Mouse (Mus musculus) small intestine, adult 2 months (tissue): Measurements from ENCODE around the gene Ctrb1. TPM values are rescaled to one million over a fixed set of nuclear protein-coding genes. Genes with fewer than 3 reads are reported as not detected.
"Not testable (repeated sequence)": the region's sequence is repeated elsewhere in the genome, so short reads cannot be mapped to it uniquely, and the experiment has no call there.

Source experiments
- H3K27ac ChIP-seq: fragments of 200-500 bp; 2 replicates; pipeline ENCODE4 v1.5.1; 2012; ENCODE audit warnings: low read depth, low read length, control low read depth, inconsistent platforms; ENCODE audit not compliant: insufficient read depth
- H3K27me3 ChIP-seq: fragments of 200-500 bp; 2 replicates; pipeline ENCODE4 v1.6.1; 2012; ENCODE audit warnings: mild to moderate bottlenecking, moderate library complexity, low read length, inconsistent platforms; ENCODE audit not compliant: control insufficient read depth, insufficient read depth
- H3K36me3 ChIP-seq: fragments of 200-500 bp; 2 replicates; pipeline ENCODE4 v1.6.1; 2012; ENCODE audit warnings: mild to moderate bottlenecking, low read length, control low read depth, inconsistent platforms; ENCODE audit not compliant: control insufficient read depth, insufficient read depth
- H3K4me1 ChIP-seq: fragments of 200-500 bp; 2 replicates; pipeline ENCODE4 v1.6.1; 2012; ENCODE audit warnings: low read length, inconsistent platforms, mixed read lengths; ENCODE audit not compliant: control insufficient read depth, insufficient read depth, insufficient read length
- H3K4me3 ChIP-seq: fragments of 200-500 bp; 2 replicates; pipeline ENCODE4 v1.5.1; 2012; ENCODE audit warnings: low read depth, mild to moderate bottlenecking, control low read depth, inconsistent platforms, low read length, moderate library complexity
- CTCF ChIP-seq: fragments of 200-500 bp; IDR thresholded peaks from 2 replicates; pipeline ENCODE4 v1.5.1; 2012; ENCODE audit warnings: low read depth, mild to moderate bottlenecking, control low read depth, inconsistent platforms, low read length, moderate library complexity, mixed read lengths; ENCODE audit not compliant: insufficient replicate concordance, insufficient read length; ENCODE audit errors: extremely low read depth
- POLR2A ChIP-seq: fragments of 200-500 bp; IDR thresholded peaks from 2 replicates; pipeline ENCODE4 v1.6.1; 2012; ENCODE audit warnings: low read depth, mild to moderate bottlenecking, control low read depth, inconsistent platforms, low read length, moderate library complexity
- WGBS: fragments of 180-500 bp; shearing (Covaris S2); methylation state at CpG from one replicate; pipeline ENCODE4 v1.1.7; 2018; 5-methylcytosine and 5-hydroxymethylcytosine counted together
- polyA plus RNA-seq: library from polyadenylated mRNA; depleted of rRNA; stranded (reverse); fragments of >200 nt; gene quantifications from 2 replicates; pipeline ENCODE4 v1.2.3, GENCODE M21; 2012

Ctrb1 gene
- polyA plus RNA-seq, 1 experiment = 138 TPM

DNA sequence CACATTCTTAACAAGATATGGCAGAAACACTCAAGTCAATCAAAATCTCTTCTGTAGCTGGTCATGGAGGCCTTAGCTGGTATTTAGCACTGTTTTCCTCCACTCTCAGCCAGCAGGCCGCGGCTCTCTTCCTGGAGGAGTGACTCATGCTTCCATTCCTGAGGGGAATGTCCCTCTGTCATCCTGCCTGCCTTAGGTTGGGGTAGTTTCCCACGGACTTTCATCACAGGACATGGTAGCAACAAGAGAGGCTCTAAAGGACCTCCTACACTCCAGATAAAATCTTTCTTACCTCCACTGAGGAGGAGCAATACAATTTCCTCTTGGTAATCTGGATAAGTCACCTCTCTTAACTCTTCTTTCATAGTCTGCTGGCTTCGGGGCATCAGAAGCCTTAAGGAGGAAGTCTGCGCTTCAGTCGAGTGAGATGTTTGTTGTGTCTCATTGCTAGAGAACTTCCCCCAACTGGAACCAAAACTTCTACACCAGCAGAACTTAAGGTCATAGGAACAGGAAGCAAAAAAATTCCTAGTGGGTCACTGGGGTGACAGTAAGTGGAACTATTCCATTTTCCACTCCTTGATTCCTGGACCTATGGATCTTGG is 31.9 kb downstream of the Ctrb1 start:
- H3K27me3 ChIP-seq = no peaks in the 10 kb centered on the region
- H3K27ac ChIP-seq = peak overlapping the region; percentile 1; the same call in 1 of the 2 replicates
- H3K36me3 ChIP-seq = no peaks in the 10 kb centered on the region
- H3K4me3 ChIP-seq = no peak overlapping the region
- no peak for TF ChIP-seq CTCF
- no peak for TF ChIP-seq POLR2A
- 28% methylated on average over 6 of the region's 6 CpGs for WGBS
- H3K4me1 ChIP-seq = peaks cover 10% of the 10 kb centered on the region; the same call in 1 of the 2 replicates

DNA sequence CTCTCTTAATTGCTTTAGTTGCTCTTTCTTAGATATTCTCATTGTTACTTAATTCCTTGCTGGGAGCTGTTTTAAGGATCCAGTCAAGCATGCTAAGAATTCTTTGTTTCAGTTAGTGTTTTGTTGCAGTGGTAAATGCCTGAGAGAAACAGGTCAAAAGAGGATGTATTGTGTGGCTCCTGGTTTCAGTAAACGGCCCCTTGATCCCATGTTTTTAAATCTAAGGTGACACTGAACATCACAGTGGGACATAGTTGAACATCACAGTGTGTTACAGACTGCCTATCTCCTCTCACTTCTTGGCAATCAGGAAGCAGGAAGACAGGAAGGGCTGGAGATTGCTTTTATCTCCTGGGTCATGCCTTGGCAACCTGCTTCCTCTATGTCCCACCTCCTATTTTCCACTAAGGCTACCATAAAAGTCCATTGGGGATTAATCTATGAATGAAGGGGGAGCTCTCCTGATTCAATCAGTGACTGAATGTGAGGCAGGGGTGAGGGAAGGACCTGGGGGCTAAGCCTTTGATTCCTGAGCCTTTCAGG is 33.4 kb downstream of the Ctrb1 start:
- Histone ChIP-seq H3K27ac (no peak overlapping the region), H3K4me3 (no peak overlapping the region), H3K4me1 (peaks cover 12% of the 10 kb centered on the region; the same call in 1 of the 2 replicates), H3K36me3 (no peaks in the 10 kb centered on the region), H3K27me3 (no peaks in the 10 kb centered on the region)
- 67% methylated on average over 1 of the region's 1 CpGs for WGBS
- no peak for TF ChIP-seq POLR2A
- no peak for TF ChIP-seq CTCF

DNA sequence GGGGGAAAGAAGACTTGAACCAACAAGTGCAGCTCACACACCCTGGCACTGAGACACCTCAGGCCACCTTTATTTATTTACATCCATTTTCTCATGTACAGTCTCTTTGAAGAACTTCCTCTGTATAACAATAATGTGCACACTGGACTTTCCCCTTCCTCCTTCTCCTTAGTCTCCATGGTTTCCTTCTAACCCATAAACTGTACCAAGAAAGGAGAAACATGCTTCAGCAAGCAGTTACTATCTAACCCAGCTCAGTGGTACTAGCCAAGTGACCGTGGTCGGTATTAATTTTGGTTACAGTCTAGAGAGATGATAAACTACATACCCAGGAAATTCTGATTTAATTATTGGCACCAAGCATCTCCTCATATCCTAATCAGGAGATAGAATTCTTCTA is 37.3 kb downstream of the Ctrb1 start:
- Histone ChIP-seq H3K4me1 (peaks cover 7% of the 10 kb centered on the region; the same call in 1 of the 2 replicates), H3K4me3 (no peak overlapping the region), H3K27me3 (no peaks in the 10 kb centered on the region), H3K36me3 (no peaks in the 10 kb centered on the region), H3K27ac (no peak overlapping the region)
- TF ChIP-seq CTCF (no peak), POLR2A (no peak)
- WGBS = 41% methylated on average over 2 of the region's 2 CpGs

DNA sequence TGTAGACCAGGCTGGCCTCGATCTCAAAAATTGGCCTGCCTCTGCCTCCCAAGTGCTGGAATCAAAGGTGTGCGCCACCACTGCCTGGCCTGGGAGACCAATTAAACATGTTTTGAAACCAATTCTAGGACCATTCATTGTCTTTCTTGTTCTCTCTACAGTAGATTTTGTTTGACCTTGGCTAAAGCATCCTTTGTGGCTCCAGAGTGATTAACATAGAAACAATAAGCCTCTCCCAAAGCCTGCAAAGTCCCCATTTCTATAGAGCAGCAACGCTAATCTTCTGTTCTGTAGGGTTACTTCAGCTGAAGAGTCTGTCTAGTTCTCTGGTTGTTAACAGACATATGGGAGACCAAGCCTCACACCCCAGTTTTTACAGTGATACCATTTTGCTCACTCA is 40.2 kb downstream of the Ctrb1 start:
- Histone ChIP-seq H3K27ac (no peak overlapping the region), H3K27me3 (no peaks in the 10 kb centered on the region), H3K4me1 (peaks cover 2% of the 10 kb centered on the region; the same call in 1 of the 2 replicates), H3K4me3 (no peak overlapping the region), H3K36me3 (no peaks in the 10 kb centered on the region)
- TF ChIP-seq CTCF (no peak), POLR2A (no peak)
- 93% methylated on average over 3 of the region's 3 CpGs for WGBS

DNA sequence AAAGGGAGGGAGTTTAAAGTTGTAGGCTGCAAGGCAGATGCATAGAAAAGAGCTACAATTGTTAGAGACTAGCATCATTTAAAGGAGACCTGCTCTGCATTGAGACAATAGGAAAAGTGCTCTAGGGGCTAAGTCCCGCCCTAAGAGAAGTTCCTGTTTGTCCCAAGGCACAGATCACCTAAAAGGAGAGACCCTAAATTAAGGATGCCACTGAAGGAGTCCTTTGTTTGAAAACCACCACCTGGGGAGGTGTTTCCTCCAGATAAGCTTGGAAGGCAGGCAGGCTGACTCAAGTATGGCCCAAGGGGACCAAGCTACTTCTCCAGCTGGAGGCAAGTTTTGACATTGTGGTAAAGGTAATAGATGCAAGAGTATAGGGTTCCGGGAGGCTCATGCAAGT is 42.0 kb downstream of the Ctrb1 start:
- WGBS = 80% methylated on average over 2 of the region's 2 CpGs
- Histone ChIP-seq H3K27ac (no peak overlapping the region), H3K4me3 (no peak overlapping the region), H3K36me3 (no peaks in the 10 kb centered on the region), H3K4me1 (peaks cover 2% of the 10 kb centered on the region; the same call in 1 of the 2 replicates), H3K27me3 (no peaks in the 10 kb centered on the region)
- TF ChIP-seq CTCF (no peak), POLR2A (no peak)

DNA sequence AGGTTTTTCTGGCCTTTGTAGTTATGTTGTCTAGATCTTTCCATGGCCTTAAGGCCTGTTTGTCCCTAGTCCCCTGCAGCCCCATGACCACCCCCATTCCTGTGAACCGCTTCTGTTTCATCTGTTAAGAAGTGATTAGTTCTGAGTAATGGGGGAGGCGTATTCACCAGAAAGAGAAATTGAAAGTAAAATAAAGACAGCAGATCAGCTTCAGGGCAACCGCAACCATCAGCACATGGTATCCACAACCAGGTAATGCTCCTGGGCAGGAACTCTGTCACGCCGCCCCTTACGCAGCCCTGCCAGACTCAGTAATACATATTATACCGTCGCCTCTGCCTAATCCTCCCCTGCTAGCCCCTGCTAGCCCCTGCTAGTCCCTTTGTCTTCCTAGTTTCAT is 45.1 kb downstream of the Ctrb1 start:
- Histone ChIP-seq H3K36me3 (no peaks in the 10 kb centered on the region), H3K4me1 (no peaks in the 10 kb centered on the region; the same call in 1 of the 2 replicates), H3K4me3 (no peak overlapping the region), H3K27ac (no peak overlapping the region), H3K27me3 (no peaks in the 10 kb centered on the region)
- 81% methylated on average over 8 of the region's 8 CpGs for WGBS
- TF ChIP-seq CTCF (no peak), POLR2A (no peak)

DNA sequence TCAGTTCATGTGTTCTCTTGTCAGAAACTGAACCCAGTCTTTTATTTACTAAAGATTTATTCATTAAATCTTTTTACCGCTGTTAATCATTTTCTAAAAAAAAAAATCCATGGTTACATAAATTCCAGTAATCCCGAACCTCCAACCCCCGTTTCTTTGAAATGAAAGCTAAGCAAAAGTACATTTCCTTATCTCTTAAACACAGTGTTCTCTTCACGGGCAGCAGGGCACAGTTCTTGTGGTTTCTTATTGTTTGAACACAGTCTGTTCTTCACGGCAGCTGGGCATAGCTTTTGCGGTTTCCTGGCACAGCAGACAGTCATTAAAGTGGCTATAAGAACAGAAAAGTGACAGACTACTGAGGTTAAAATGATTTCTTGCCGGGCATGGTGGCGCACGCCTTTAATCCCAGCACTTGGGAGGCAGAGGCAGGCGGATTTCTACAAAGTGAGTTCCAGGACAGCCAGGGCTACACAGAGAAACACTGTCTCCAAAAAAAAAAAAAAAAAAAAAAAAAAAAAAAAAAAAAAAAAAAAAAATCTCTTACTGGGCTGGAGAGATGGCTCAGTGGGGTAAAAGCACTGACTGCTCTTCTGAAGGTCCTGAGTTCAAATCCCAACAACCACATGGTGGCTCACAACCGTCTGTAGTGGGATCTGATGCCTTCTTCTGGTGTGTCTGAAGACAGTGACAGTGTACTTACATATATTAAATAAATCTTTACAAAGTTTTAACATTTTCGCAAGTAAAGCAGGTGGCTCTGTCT is 46.3 kb downstream of the Ctrb1 start:
- peak overlapping the region; percentile 91 for H3K27ac ChIP-seq
- peak overlapping the region; percentile 94; the same call in 1 of the 2 replicates for H3K4me3 ChIP-seq
- WGBS = 27% methylated on average over 12 of the region's 12 CpGs
- H3K4me1 ChIP-seq, H3K36me3 ChIP-seq, H3K27me3 ChIP-seq: not testable (repeated sequence)
